Mouse (Mus musculus) myocyte (in vitro differentiated cells): ENCODE measurements around the gene Glrx5. TPM values are rescaled to one million over a fixed set of nuclear protein-coding genes. Genes with fewer than 3 reads are reported as not detected.
A peak's percentile ranks its signal among the peaks of the same experiment; 100 is the strongest.

ENCODE experiments used
- H3K27me3 ChIP-seq: one replicate; pipeline ENCODE4 v1.6.1; 2011; ENCODE audit not compliant: control insufficient read depth, insufficient read depth, insufficient read length
- H3K36me3 ChIP-seq: one replicate; pipeline ENCODE4 v1.6.1; 2011; ENCODE audit not compliant: control insufficient read depth, insufficient read depth
- H3K4me2 ChIP-seq: one replicate; pipeline ENCODE4 v1.6.1; 2011; ENCODE audit warnings: low read depth, control low read depth
- H3K4me3 ChIP-seq: one replicate; pipeline ENCODE4 v1.5.1; 2011; ENCODE audit warnings: mild to moderate bottlenecking, control low read depth, moderate library complexity
- H3K79me2 ChIP-seq: one replicate; pipeline ENCODE4 v1.6.1; 2011; ENCODE audit not compliant: control insufficient read depth, insufficient read depth
- H3ac ChIP-seq: one replicate; pipeline ENCODE4 v1.6.1; 2011; ENCODE audit not compliant: control insufficient read depth, insufficient read length
- CEBPB ChIP-seq: IDR thresholded peaks from 2 replicates; pipeline ENCODE4 v1.6.1; 2011; ENCODE audit warnings: mild to moderate bottlenecking, moderate library complexity; ENCODE audit not compliant: poor library complexity, insufficient read depth, severe bottlenecking
- E2F4 ChIP-seq: IDR thresholded peaks from one replicate; pipeline ENCODE4 v1.6.1; 2011; ENCODE audit warnings: mild to moderate bottlenecking, control low read depth, moderate library complexity; ENCODE audit not compliant: insufficient read depth
- MAX ChIP-seq: IDR thresholded peaks from one replicate; pipeline ENCODE4 v1.6.1; 2011; ENCODE audit warnings: low read depth, mild to moderate bottlenecking, control low read depth
- MYOD1 ChIP-seq, 3 experiments: IDR thresholded peaks; one replicate each; pipeline ENCODE4 v1.6.1; 2011; ENCODE audit warnings: control low read depth in 2 of 3, low read depth in 2 of 3, mild to moderate bottlenecking in 2 of 3, moderate library complexity in 1 of 3; ENCODE audit not compliant: insufficient read length in 2 of 3, control insufficient read depth in 1 of 3
- MYOG ChIP-seq, 3 experiments: IDR thresholded peaks; one replicate each; pipeline ENCODE4 v1.6.1; 2011; ENCODE audit warnings: control low read depth in 2 of 3, low read depth in 2 of 3, mild to moderate bottlenecking in 2 of 3; ENCODE audit not compliant: insufficient read length in 2 of 3, control insufficient read depth in 1 of 3, insufficient read depth in 1 of 3
- POLR2A ChIP-seq: IDR thresholded peaks from one replicate; pipeline ENCODE4 v1.6.1; 2011; ENCODE audit warnings: low read depth, mild to moderate bottlenecking, control low read depth, moderate library complexity; ENCODE audit not compliant: insufficient read length
- POLR2AphosphoS2 ChIP-seq: IDR thresholded peaks from one replicate; pipeline ENCODE4 v1.6.1; 2011; ENCODE audit warnings: low read depth, control low read depth; ENCODE audit not compliant: insufficient read length
- REST ChIP-seq: IDR thresholded peaks from one replicate; pipeline ENCODE4 v1.6.1; 2011; ENCODE audit warnings: mild to moderate bottlenecking, control low read depth, moderate library complexity; ENCODE audit not compliant: insufficient read depth, insufficient read length
- SRF ChIP-seq: IDR thresholded peaks from one replicate; pipeline ENCODE4 v1.6.1; 2011; ENCODE audit warnings: low read depth; ENCODE audit not compliant: control insufficient read depth, insufficient read length
- TCF12 ChIP-seq: IDR thresholded peaks from one replicate; pipeline ENCODE4 v1.6.1; 2011; ENCODE audit warnings: mild to moderate bottlenecking, control low read depth; ENCODE audit not compliant: poor library complexity, insufficient read depth, severe bottlenecking
- TCF3 ChIP-seq: IDR thresholded peaks from one replicate; pipeline ENCODE4 v1.6.1; 2011; ENCODE audit warnings: low read depth, control low read depth; ENCODE audit not compliant: insufficient read length
- USF1 ChIP-seq: IDR thresholded peaks from one replicate; pipeline ENCODE4 v1.6.1; 2011; ENCODE audit warnings: low read depth, mild to moderate bottlenecking, control low read depth, moderate library complexity
- polyA plus RNA-seq: library from polyadenylated mRNA; unstranded; fragments of >200 nt; fragmentation: generic; extraction: Trizol; gene quantifications from one replicate; pipeline ENCODE4 v1.2.1, GENCODE M21; 2012; ENCODE audit warnings: missing spikeins

The Glrx5 gene
- polyA plus RNA-seq, 1 experiment = 52.4 TPM

DNA sequence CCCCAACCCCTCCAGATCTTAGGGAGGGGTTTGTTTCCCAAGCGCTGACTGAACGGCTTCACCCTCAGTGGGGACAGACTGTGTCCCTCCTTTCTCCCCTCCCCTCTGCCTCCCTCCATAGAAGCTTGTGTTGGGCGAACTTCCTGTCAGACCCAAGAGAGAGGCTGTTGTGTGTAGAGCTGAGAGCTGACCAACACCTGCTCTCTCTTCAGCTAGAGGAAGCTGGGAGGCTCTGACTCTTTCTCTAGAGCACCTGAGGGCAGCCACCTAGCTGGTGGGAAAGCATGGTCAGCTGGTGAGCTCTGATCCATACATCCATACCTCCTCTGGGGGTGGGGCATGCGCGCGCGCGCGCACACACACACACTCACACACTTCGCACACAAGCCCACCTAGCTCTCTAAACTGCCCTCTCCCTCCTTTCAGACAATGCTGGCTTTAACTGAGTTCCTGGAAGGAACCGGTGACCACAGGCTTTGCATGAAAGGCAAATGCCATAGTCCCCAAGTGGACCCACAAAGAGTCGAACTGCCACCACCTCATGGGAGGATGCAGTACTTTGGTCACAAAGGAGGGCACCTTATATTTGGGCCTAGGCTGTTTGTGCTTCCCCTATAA, 37.1 kb upstream of the Glrx5 start:
- no peak overlapping the region for H3K4me2 ChIP-seq
- no peak for TF ChIP-seq SRF
- TF ChIP-seq POLR2AphosphoS2 = no peak
- TF ChIP-seq TCF12 = no peak
- TF ChIP-seq TCF3 = no peak
- no peak for TF ChIP-seq CEBPB
- no peak for TF ChIP-seq REST
- TF ChIP-seq MYOD1 (IDR thresholded peaks at IDR 0.05; ENCODE audit: control insufficient read depth in 1 of 3, insufficient read length in 2 of 3, low read depth in 2 of 3) = no peak
- TF ChIP-seq USF1 = no peak
- no peak for TF ChIP-seq E2F4
- TF ChIP-seq MYOG (IDR thresholded peaks at IDR 0.05; ENCODE audit: control insufficient read depth in 1 of 3, insufficient read depth in 1 of 3, insufficient read length in 2 of 3, low read depth in 2 of 3) = no peak
- TF ChIP-seq MAX = no peak
- TF ChIP-seq POLR2A = no peak
- peaks cover 73% of the 10 kb centered on the region for H3K79me2 ChIP-seq
- no peak overlapping the region for H3K4me3 ChIP-seq
- no peak overlapping the region for H3ac ChIP-seq
- no peaks in the 10 kb centered on the region for H3K36me3 ChIP-seq
- no peaks in the 10 kb centered on the region for H3K27me3 ChIP-seq

- no peaks in the 10 kb centered on the region for H3K27me3 ChIP-seq
- no peak overlapping the region for H3K4me3 ChIP-seq
- H3K79me2 ChIP-seq = peaks cover 70% of the 10 kb centered on the region
- H3ac ChIP-seq = no peak overlapping the region
- TF ChIP-seq MYOD1 (IDR thresholded peaks at IDR 0.05; ENCODE audit: control insufficient read depth in 1 of 3, insufficient read length in 2 of 3, low read depth in 2 of 3) = no peak
- no peak for TF ChIP-seq TCF3
- TF ChIP-seq REST = no peak
- no peak for TF ChIP-seq TCF12
- TF ChIP-seq CEBPB = no peak
- TF ChIP-seq POLR2A = no peak
- TF ChIP-seq SRF = no peak
- TF ChIP-seq MYOG (IDR thresholded peaks at IDR 0.05; ENCODE audit: control insufficient read depth in 1 of 3, insufficient read depth in 1 of 3, insufficient read length in 2 of 3, low read depth in 2 of 3) = no peak
- TF ChIP-seq POLR2AphosphoS2 = no peak
- TF ChIP-seq E2F4 = no peak
- no peak for TF ChIP-seq MAX
- TF ChIP-seq USF1 = no peak
- no peak overlapping the region for H3K4me2 ChIP-seq
- no peaks in the 10 kb centered on the region for H3K36me3 ChIP-seq
Observed at GRCm38 (mm10) chr12:104996012-104996728, 36.3 kb upstream of the Glrx5 start.

GRCm38 (mm10) chr12:104997159-104997558, 35.3 kb upstream of the Glrx5 start:
- Histone ChIP-seq H3K4me3 (no peak overlapping the region), H3K27me3 (no peaks in the 10 kb centered on the region), H3ac (no peak overlapping the region), H3K79me2 (peaks cover 76% of the 10 kb centered on the region), H3K4me2 (no peak overlapping the region), H3K36me3 (no peaks in the 10 kb centered on the region)
- no peak for TF ChIP-seq E2F4
- no peak for TF ChIP-seq TCF3
- TF ChIP-seq REST = no peak
- no peak for TF ChIP-seq POLR2A
- TF ChIP-seq CEBPB = no peak
- no peak for TF ChIP-seq USF1
- TF ChIP-seq SRF = no peak
- no peak for TF ChIP-seq MYOG (IDR thresholded peaks at IDR 0.05; ENCODE audit: control insufficient read depth in 1 of 3, insufficient read depth in 1 of 3, insufficient read length in 2 of 3, low read depth in 2 of 3)
- no peak for TF ChIP-seq POLR2AphosphoS2

GRCm38 (mm10) chr12:104997641-104998293, 34.7 kb upstream of the Glrx5 start:
- peaks cover 78% of the 10 kb centered on the region for H3K79me2 ChIP-seq
- no peak overlapping the region for H3K4me2 ChIP-seq
- H3K27me3 ChIP-seq = no peaks in the 10 kb centered on the region
- no peak overlapping the region for H3ac ChIP-seq
- no peak overlapping the region for H3K4me3 ChIP-seq
- TF ChIP-seq MYOG (IDR thresholded peaks at IDR 0.05; ENCODE audit: control insufficient read depth in 1 of 3, insufficient read depth in 1 of 3, insufficient read length in 2 of 3, low read depth in 2 of 3) (peak in 1 of 3 experiments; percentile 11), POLR2AphosphoS2 (no peak)
- no peaks in the 10 kb centered on the region for H3K36me3 ChIP-seq

GRCm38 (mm10) chr12:104998541-104998940, 33.9 kb upstream of the Glrx5 start:
- Histone ChIP-seq H3K4me3 (no peak overlapping the region), H3K27me3 (no peaks in the 10 kb centered on the region), H3K36me3 (no peaks in the 10 kb centered on the region), H3K79me2 (peaks cover 78% of the 10 kb centered on the region), H3K4me2 (no peak overlapping the region), H3ac (no peak overlapping the region)
- TF ChIP-seq E2F4 = no peak
- TF ChIP-seq MYOD1 (IDR thresholded peaks at IDR 0.05; ENCODE audit: control insufficient read depth in 1 of 3, insufficient read length in 2 of 3, low read depth in 2 of 3) = no peak
- no peak for TF ChIP-seq POLR2A
- TF ChIP-seq CEBPB = no peak
- TF ChIP-seq SRF = no peak
- TF ChIP-seq USF1 = no peak
- TF ChIP-seq MAX = no peak
- no peak for TF ChIP-seq REST
- no peak for TF ChIP-seq TCF12
- TF ChIP-seq POLR2AphosphoS2 = no peak
- TF ChIP-seq MYOG (IDR thresholded peaks at IDR 0.05; ENCODE audit: control insufficient read depth in 1 of 3, insufficient read depth in 1 of 3, insufficient read length in 2 of 3, low read depth in 2 of 3) = no peak
- TF ChIP-seq TCF3 = no peak
